Mouse (Mus musculus): ENCODE data around the gene Ehhadh. TPM values are rescaled to one million over a fixed set of nuclear protein-coding genes. Genes with fewer than 3 reads are reported as not detected.

Ehhadh gene
- polyA plus RNA-seq (2014; fragmentation: Nextera tagmentation; extraction: Ambion mirVana), result 5.3 and 6.7 TPM in 2 replicates

DNA sequence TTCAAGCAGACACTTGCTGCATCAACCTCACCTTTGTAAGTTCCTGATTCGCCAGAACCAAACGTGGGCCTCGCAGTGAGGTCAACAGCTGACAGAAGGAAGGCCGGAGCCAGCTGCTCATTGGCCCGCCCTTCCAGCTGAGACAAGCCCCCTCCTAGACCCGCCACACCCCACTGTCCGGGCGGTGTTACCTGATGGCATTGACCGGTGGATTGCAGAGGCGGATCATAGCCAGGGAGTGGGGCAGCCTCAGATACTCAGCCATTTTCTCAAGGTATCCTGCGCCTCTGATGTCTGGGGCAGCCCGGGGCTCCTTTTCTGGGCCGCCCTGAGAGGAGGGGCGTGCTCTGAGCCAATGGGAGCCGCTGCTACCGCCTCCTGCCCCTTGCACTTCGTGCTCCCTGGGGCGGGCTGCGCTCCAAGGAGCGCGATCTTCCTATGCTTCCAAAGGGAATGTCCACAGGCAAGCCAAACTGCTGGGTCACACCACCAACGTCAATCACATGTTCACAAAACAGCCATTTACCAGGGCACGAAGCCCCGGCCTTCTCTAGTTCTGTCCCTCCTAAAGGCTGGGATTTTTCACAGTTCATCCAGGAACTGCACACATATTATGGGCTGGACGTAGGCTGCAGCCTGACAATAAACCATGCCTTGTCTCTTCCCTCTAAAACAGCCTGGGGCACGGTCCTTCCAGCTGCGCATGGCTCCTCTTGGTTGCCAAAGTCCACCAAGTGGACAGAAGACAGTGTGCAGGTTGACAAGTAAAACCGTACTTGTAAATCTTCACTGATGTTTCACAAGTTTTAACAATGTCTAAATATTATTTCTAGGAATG is at the start of gene Ehhadh:
Gene Ehhadh, minus strand, starts transcription at position 292 of the 838 bp plus-strand sequence.
- peak; percentile 86 for ATAC-seq (replicated peaks; ENCODE audit: low FRiP score)
- H3K9ac ChIP-seq (ENCODE audit: low read depth, low read length), result peak within 1 kb of the TSS; percentile 54
- no peaks in the 10 kb centered on the region for H3K27me3 ChIP-seq (replicated peaks; ENCODE audit: control insufficient read depth, insufficient read depth, low read length)
- no peak within 1 kb of the TSS for H3K27ac ChIP-seq (ENCODE audit: low read depth, low read length)
- H3K36me3 ChIP-seq (ENCODE audit: control insufficient read depth, insufficient read depth, low read length), result no peaks in the 10 kb centered on the region
- 9% methylated on average over 28 of the region's 28 CpGs for WGBS
- peak within 1 kb of the TSS; percentile 58 for H3K4me3 ChIP-seq (ENCODE audit: low read depth, low read length)
- H3K4me2 ChIP-seq, result peak within 1 kb of the TSS; percentile 80
- no peaks in the 10 kb centered on the region for H3K9me3 ChIP-seq (ENCODE audit: control insufficient read depth, low read length)
- DNase-seq (ENCODE audit: low spot score), result peak; percentile 55
- peaks cover 11% of the 10 kb centered on the region; the same call in 1 of the 2 replicates for H3K4me1 ChIP-seq (replicated peaks; ENCODE audit: control insufficient read depth, insufficient read depth, low read length)

GRCm38 (mm10) chr16:21836311-21837072 is 48.9 kb upstream of the Ehhadh start:
- Histone ChIP-seq H3K4me3 (ENCODE audit: low read depth, low read length) (no peak overlapping the region), H3K4me2 (no peak overlapping the region), H3K27ac (ENCODE audit: low read depth, low read length) (no peak overlapping the region), H3K36me3 (ENCODE audit: control insufficient read depth, insufficient read depth, low read length) (no peaks in the 10 kb centered on the region), H3K4me1 (replicated peaks; ENCODE audit: control insufficient read depth, insufficient read depth, low read length) (no peaks in the 10 kb centered on the region), H3K9me3 (ENCODE audit: control insufficient read depth, low read length) (no peaks in the 10 kb centered on the region), H3K27me3 (replicated peaks; ENCODE audit: control insufficient read depth, insufficient read depth, low read length) (no peaks in the 10 kb centered on the region), H3K9ac (ENCODE audit: low read depth, low read length) (no peak overlapping the region)
- 61% methylated on average over 7 of the region's 7 CpGs for WGBS
- DNase-seq (ENCODE audit: low spot score) (no peak), ATAC-seq (replicated peaks; ENCODE audit: low FRiP score) (no peak)

- no peak overlapping the region for H3K27ac ChIP-seq (ENCODE audit: low read depth, low read length)
- H3K4me2 ChIP-seq, result no peak overlapping the region
- H3K36me3 ChIP-seq (ENCODE audit: control insufficient read depth, insufficient read depth, low read length), result no peaks in the 10 kb centered on the region
- H3K4me3 ChIP-seq (ENCODE audit: low read depth, low read length), result no peak overlapping the region
- no peaks in the 10 kb centered on the region for H3K4me1 ChIP-seq (replicated peaks; ENCODE audit: control insufficient read depth, insufficient read depth, low read length)
- ATAC-seq (replicated peaks; ENCODE audit: low FRiP score) (no peak), DNase-seq (ENCODE audit: low spot score) (no peak)
- no peaks in the 10 kb centered on the region for H3K9me3 ChIP-seq (ENCODE audit: control insufficient read depth, low read length)
- 61% methylated on average over 7 of the region's 7 CpGs for WGBS
- H3K9ac ChIP-seq (ENCODE audit: low read depth, low read length), result no peak overlapping the region
- H3K27me3 ChIP-seq (replicated peaks; ENCODE audit: control insufficient read depth, insufficient read depth, low read length), result no peaks in the 10 kb centered on the region
These were observed 48.0 kb upstream of the Ehhadh start for GRCm38 (mm10) chr16:21835584-21835931.

GRCm38 (mm10) chr16:21834866-21835583 is 47.4 kb upstream of the Ehhadh start:
- H3K9ac ChIP-seq (ENCODE audit: low read depth, low read length), result no peak overlapping the region
- 76% methylated on average over 8 of the region's 8 CpGs for WGBS
- no peak for ATAC-seq (replicated peaks; ENCODE audit: low FRiP score)

DNA sequence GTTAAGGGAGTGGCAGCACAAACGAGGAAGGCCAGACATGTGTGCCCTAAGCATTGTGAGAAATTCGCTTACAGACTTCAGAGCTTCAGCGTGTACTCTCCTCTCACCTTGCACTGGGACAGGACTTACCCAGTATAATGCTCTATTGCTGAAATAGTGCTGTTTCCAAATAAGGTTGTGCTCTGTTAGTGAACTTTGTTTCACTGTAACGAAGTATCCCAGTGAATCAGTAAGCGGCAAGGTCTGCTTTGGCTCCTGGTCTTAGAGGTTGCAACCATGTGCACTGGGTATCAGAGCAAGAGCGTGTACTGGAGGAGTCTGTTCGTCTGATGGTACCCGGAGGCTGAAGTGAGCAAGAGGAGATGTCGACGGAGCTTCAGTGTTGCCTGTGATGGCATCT is 46.4 kb upstream of the Ehhadh start:
- Histone ChIP-seq H3K27ac (ENCODE audit: low read depth, low read length) (no peak overlapping the region), H3K4me1 (replicated peaks; ENCODE audit: control insufficient read depth, insufficient read depth, low read length) (no peaks in the 10 kb centered on the region), H3K27me3 (replicated peaks; ENCODE audit: control insufficient read depth, insufficient read depth, low read length) (no peaks in the 10 kb centered on the region), H3K4me3 (ENCODE audit: low read depth, low read length) (no peak overlapping the region), H3K36me3 (ENCODE audit: control insufficient read depth, insufficient read depth, low read length) (no peaks in the 10 kb centered on the region), H3K4me2 (no peak overlapping the region), H3K9me3 (ENCODE audit: control insufficient read depth, low read length) (no peaks in the 10 kb centered on the region), H3K9ac (ENCODE audit: low read depth, low read length) (no peak overlapping the region)
- WGBS, result 77% methylated on average over 10 of the region's 10 CpGs
- DNase-seq (ENCODE audit: low spot score), result no peak
- no peak for ATAC-seq (replicated peaks; ENCODE audit: low FRiP score)

More at GRCm38 (mm10) chr16:21834866-21835583, 47.4 kb upstream of the Ehhadh start:
- Histone ChIP-seq H3K27ac (ENCODE audit: low read depth, low read length) (no peak overlapping the region), H3K9me3 (ENCODE audit: control insufficient read depth, low read length) (no peaks in the 10 kb centered on the region), H3K4me1 (replicated peaks; ENCODE audit: control insufficient read depth, insufficient read depth, low read length) (no peaks in the 10 kb centered on the region), H3K4me2 (no peak overlapping the region), H3K4me3 (ENCODE audit: low read depth, low read length) (no peak overlapping the region), H3K36me3 (ENCODE audit: control insufficient read depth, insufficient read depth, low read length) (no peaks in the 10 kb centered on the region), H3K27me3 (replicated peaks; ENCODE audit: control insufficient read depth, insufficient read depth, low read length) (no peaks in the 10 kb centered on the region)
- no peak for DNase-seq (ENCODE audit: low spot score)

GRCm38 (mm10) chr16:21833469-21833868 is 45.9 kb upstream of the Ehhadh start:
- Histone ChIP-seq H3K4me3 (ENCODE audit: low read depth, low read length) (no peak overlapping the region), H3K27ac (ENCODE audit: low read depth, low read length) (no peak overlapping the region), H3K27me3 (replicated peaks; ENCODE audit: control insufficient read depth, insufficient read depth, low read length) (no peaks in the 10 kb centered on the region), H3K4me2 (no peak overlapping the region), H3K9ac (ENCODE audit: low read depth, low read length) (no peak overlapping the region), H3K4me1 (replicated peaks; ENCODE audit: control insufficient read depth, insufficient read depth, low read length) (no peaks in the 10 kb centered on the region), H3K9me3 (ENCODE audit: control insufficient read depth, low read length) (no peaks in the 10 kb centered on the region), H3K36me3 (ENCODE audit: control insufficient read depth, insufficient read depth, low read length) (no peaks in the 10 kb centered on the region)
- no peak for ATAC-seq (replicated peaks; ENCODE audit: low FRiP score)
- no peak for DNase-seq (ENCODE audit: low spot score)
- WGBS, result 67% methylated on average over 1 of the region's 1 CpGs

GRCm38 (mm10) chr16:21831764-21832163 is 44.2 kb upstream of the Ehhadh start:
- Histone ChIP-seq H3K4me2 (no peak overlapping the region), H3K27me3 (replicated peaks; ENCODE audit: control insufficient read depth, insufficient read depth, low read length) (no peaks in the 10 kb centered on the region), H3K27ac (ENCODE audit: low read depth, low read length) (no peak overlapping the region), H3K9me3 (ENCODE audit: control insufficient read depth, low read length) (no peaks in the 10 kb centered on the region), H3K36me3 (ENCODE audit: control insufficient read depth, insufficient read depth, low read length) (no peaks in the 10 kb centered on the region), H3K9ac (ENCODE audit: low read depth, low read length) (no peak overlapping the region), H3K4me3 (ENCODE audit: low read depth, low read length) (no peak overlapping the region), H3K4me1 (replicated peaks; ENCODE audit: control insufficient read depth, insufficient read depth, low read length) (no peaks in the 10 kb centered on the region)
- no peak for ATAC-seq (replicated peaks; ENCODE audit: low FRiP score)
- whole genome bisulfite sequencing, result 75% methylated on average over 5 of the region's 5 CpGs
- no peak for DNase-seq (ENCODE audit: low spot score)

- no peak for ATAC-seq (replicated peaks; ENCODE audit: low FRiP score)
These were observed 43.2 kb upstream of the Ehhadh start for GRCm38 (mm10) chr16:21830784-21831183.

More at GRCm38 (mm10) chr16:21830784-21831183, 43.2 kb upstream of the Ehhadh start:
- Histone ChIP-seq H3K9me3 (ENCODE audit: control insufficient read depth, low read length) (no peaks in the 10 kb centered on the region), H3K36me3 (ENCODE audit: control insufficient read depth, insufficient read depth, low read length) (no peaks in the 10 kb centered on the region), H3K27me3 (replicated peaks; ENCODE audit: control insufficient read depth, insufficient read depth, low read length) (no peaks in the 10 kb centered on the region), H3K4me2 (no peak overlapping the region), H3K27ac (ENCODE audit: low read depth, low read length) (no peak overlapping the region), H3K4me1 (replicated peaks; ENCODE audit: control insufficient read depth, insufficient read depth, low read length) (no peaks in the 10 kb centered on the region), H3K9ac (ENCODE audit: low read depth, low read length) (no peak overlapping the region), H3K4me3 (ENCODE audit: low read depth, low read length) (no peak overlapping the region)
- no peak for DNase-seq (ENCODE audit: low spot score)
- 60% methylated on average over 6 of the region's 6 CpGs for WGBS

Data from liver, embryonic 11.5 days (tissue).